Mouse (Mus musculus): ENCODE measurements at regions not wholly inside any gene's neighbourhood (a gene's known extent, or its start where the extent isn't known, plus 50 kb on each side); places are given as distances from the start of the nearest gene placed in this dataset.

DNA sequence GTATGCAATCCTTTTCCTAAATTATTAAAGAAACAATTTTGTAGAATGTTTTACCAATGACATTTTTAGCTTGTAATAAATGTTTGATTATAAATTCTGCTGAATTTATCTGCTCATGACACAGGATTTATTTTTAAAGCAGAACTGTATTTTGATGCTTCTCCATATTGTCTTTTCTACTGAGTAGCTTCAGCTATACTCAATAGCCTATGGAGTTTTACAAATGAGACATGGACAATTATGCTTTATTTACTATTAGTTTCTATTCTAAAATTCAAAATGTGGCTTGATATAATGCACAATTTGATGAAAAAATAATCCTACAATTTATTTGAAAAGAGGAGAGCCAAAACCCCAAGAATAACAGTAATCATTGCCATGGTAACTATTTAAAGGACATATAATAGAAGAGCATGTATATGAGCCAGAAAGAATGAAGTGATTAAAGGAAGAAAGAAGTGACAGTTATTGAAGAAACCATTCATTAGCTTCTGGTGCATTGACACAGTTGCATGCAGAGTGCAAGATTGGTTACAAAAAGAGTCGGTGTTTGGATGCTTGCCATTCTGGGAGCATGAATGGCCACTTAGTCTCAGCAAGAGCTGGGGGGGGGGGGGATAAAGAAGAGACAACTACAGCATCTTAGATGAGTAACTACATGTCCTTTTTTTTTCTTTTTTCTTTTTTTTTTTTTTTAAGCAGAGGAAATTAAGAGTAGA lies 250.8 kb upstream of the Cadm2 start:
- in situ Hi-C loops (cut with MboI; ENCODE audit: low pct_ligation_motif_present, low pct_unique_long_range_greater_than_20kb, low sequenced_read_pairs): no loop called here
- Histone ChIP-seq H3K36me3 (replicated peaks in 1 of 2; ENCODE audit: control insufficient read depth in 1 of 2, insufficient read depth in 1 of 2, low read length in 1 of 2) (no peaks in the 10 kb centered on the region), H3K9ac (ENCODE audit: insufficient read depth, low read depth) (no peak overlapping the region), H3K4me3 (replicated peaks in 1 of 3; ENCODE audit: low read depth in 2 of 3, low read length in 2 of 3, poor library complexity in 1 of 3) (no peak overlapping the region), H3K4me2 (ENCODE audit: insufficient read depth, low read depth, poor library complexity, severe bottlenecking) (no peak overlapping the region), H3K4me1 (ENCODE audit: control insufficient read depth in 1 of 2, insufficient read depth in 2 of 2) (no peaks in the 10 kb centered on the region), H3K27ac (ENCODE audit: insufficient read depth, low read depth) (no peak overlapping the region), H3K79me2 (replicated peaks; ENCODE audit: control insufficient read depth, extremely low read depth, insufficient read depth, poor library complexity, severe bottlenecking) (no peaks in the 10 kb centered on the region; the same call in 1 of the 2 replicates), H3K9me3 (replicated peaks; ENCODE audit: low read length) (peaks cover 32% of the 10 kb centered on the region), H3K27me3 (replicated peaks) (no peaks in the 10 kb centered on the region)
- TF ChIP-seq CHD1 (IDR thresholded peaks at IDR 0.05; ENCODE audit: low read depth, low read length) (no peak), MAFK (IDR thresholded peaks at IDR 0.05; ENCODE audit: insufficient replicate concordance, low read length) (no peak), TBP (conservative IDR thresholded peaks at IDR 0.05; ENCODE audit: low read depth, low read length) (no peak), ZKSCAN1 (IDR thresholded peaks at IDR 0.05; ENCODE audit: borderline replicate concordance, low read depth, low read length) (no peak), HCFC1 (IDR thresholded peaks at IDR 0.05; ENCODE audit: low read depth, low read length) (no peak), ZC3H11A (IDR thresholded peaks at IDR 0.05; ENCODE audit: low read depth, low read length) (no peak), EP300 (IDR thresholded peaks at IDR 0.05; ENCODE audit: low read length) (no peak), SMC3 (IDR thresholded peaks at IDR 0.05; ENCODE audit: low read depth, low read length) (no peak), GABPA (IDR thresholded peaks at IDR 0.05; ENCODE audit: insufficient replicate concordance, low read depth, low read length) (no peak)
- dilution Hi-C loops (cut with MboI; ENCODE audit: extremely low pct_ligation_motif_present, extremely low pct_unique_long_range_greater_than_20kb, low sequenced_read_pairs): no loop called here
- no peak for DNase-seq (ENCODE audit: extremely low read depth)

DNA sequence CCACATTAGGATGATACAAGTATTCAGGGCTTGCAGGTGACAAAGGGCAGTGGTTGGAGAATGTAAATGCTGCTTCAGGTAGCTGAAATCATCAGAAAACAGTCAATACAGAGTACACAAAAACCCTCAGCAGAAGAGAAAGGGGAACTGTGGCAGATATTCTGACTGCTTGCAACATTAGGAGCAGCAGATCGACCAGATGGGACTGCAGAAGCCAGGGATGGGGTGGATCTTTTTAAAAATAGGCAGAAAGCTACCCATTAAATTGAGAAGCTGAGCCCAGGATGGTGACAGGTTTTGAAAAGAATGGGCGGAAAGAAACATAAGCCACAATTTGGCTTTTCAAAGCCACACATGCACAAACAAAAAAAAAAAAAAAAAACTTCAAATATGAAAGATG lies 229.5 kb upstream of the Cadm2 start:
- no peak overlapping the region for H3K27ac ChIP-seq (ENCODE audit: insufficient read depth, low read depth)
- TF ChIP-seq ZKSCAN1 (IDR thresholded peaks at IDR 0.05; ENCODE audit: borderline replicate concordance, low read depth, low read length) (no peak), E2F4 (IDR thresholded peaks at IDR 0.05; ENCODE audit: insufficient replicate concordance, low read depth, low read length) (no peak), RCOR1 (conservative IDR thresholded peaks at IDR 0.05; ENCODE audit: low read depth, low read length) (no peak), EP300 (IDR thresholded peaks at IDR 0.05; ENCODE audit: low read length) (no peak), POLR2A (IDR thresholded peaks at IDR 0.05; ENCODE audit: low read depth, low read length) (no peak), MAZ (IDR thresholded peaks at IDR 0.05; ENCODE audit: low read depth, low read length) (no peak)
- H3K27me3 ChIP-seq (replicated peaks): no peaks in the 10 kb centered on the region
- H3K79me2 ChIP-seq (replicated peaks; ENCODE audit: control insufficient read depth, extremely low read depth, insufficient read depth, poor library complexity, severe bottlenecking): no peaks in the 10 kb centered on the region
- peaks cover 19% of the 10 kb centered on the region for H3K9me3 ChIP-seq (replicated peaks; ENCODE audit: low read length)
- H3K4me2 ChIP-seq (ENCODE audit: insufficient read depth, low read depth, poor library complexity, severe bottlenecking): no peak overlapping the region
- no peak overlapping the region for H3K4me3 ChIP-seq (replicated peaks in 1 of 3; ENCODE audit: low read depth in 2 of 3, low read length in 2 of 3, poor library complexity in 1 of 3)
- H3K36me3 ChIP-seq (replicated peaks in 1 of 2; ENCODE audit: control insufficient read depth in 1 of 2, insufficient read depth in 1 of 2, low read length in 1 of 2): no peaks in the 10 kb centered on the region
- H3K9ac ChIP-seq (ENCODE audit: insufficient read depth, low read depth): no peak overlapping the region
- H3K4me1 ChIP-seq (ENCODE audit: control insufficient read depth in 1 of 2, insufficient read depth in 2 of 2): no peaks in the 10 kb centered on the region
- in situ Hi-C loops (cut with MboI; ENCODE audit: low pct_ligation_motif_present, low pct_unique_long_range_greater_than_20kb, low sequenced_read_pairs): no loop called here
- DNase-seq (ENCODE audit: extremely low read depth): no peak
- dilution Hi-C loops (cut with MboI; ENCODE audit: extremely low pct_ligation_motif_present, extremely low pct_unique_long_range_greater_than_20kb, low sequenced_read_pairs): no loop called here

- H3K4me1 ChIP-seq (ENCODE audit: control insufficient read depth in 1 of 2, insufficient read depth in 2 of 2): no peaks in the 10 kb centered on the region
- H3K9ac ChIP-seq (ENCODE audit: insufficient read depth, low read depth): no peak overlapping the region
- no peak overlapping the region for H3K4me3 ChIP-seq (replicated peaks in 1 of 3; ENCODE audit: low read depth in 2 of 3, low read length in 2 of 3, poor library complexity in 1 of 3)
- TF ChIP-seq USF2 (conservative IDR thresholded peaks at IDR 0.05; ENCODE audit: low read depth, low read length): no peak
- TF ChIP-seq E2F4 (IDR thresholded peaks at IDR 0.05; ENCODE audit: insufficient replicate concordance, low read depth, low read length): no peak
- TF ChIP-seq SIN3A (IDR thresholded peaks at IDR 0.05; ENCODE audit: low read length): no peak
- TF ChIP-seq BHLHE40 (IDR thresholded peaks at IDR 0.05; ENCODE audit: low read depth, low read length): no peak
- no peak for TF ChIP-seq JUN (IDR thresholded peaks at IDR 0.05; ENCODE audit: insufficient read depth, low read depth, low read length)
- no peak for TF ChIP-seq CHD1 (IDR thresholded peaks at IDR 0.05; ENCODE audit: low read depth, low read length)
- TF ChIP-seq MYC (IDR thresholded peaks at IDR 0.05; ENCODE audit: low read depth, low read length): no peak
- TF ChIP-seq NRF1 (IDR thresholded peaks at IDR 0.05; ENCODE audit: low read depth, low read length): no peak
- TF ChIP-seq RCOR1 (conservative IDR thresholded peaks at IDR 0.05; ENCODE audit: low read depth, low read length): no peak
- no peak for TF ChIP-seq POLR2AphosphoS2 (IDR thresholded peaks at IDR 0.05; ENCODE audit: low read depth, low read length)
- no peak for TF ChIP-seq HCFC1 (IDR thresholded peaks at IDR 0.05; ENCODE audit: low read depth, low read length)
- no peak for TF ChIP-seq NELFE (IDR thresholded peaks at IDR 0.05; ENCODE audit: low read depth, low read length)
- no peak for TF ChIP-seq MXI1 (IDR thresholded peaks at IDR 0.05; ENCODE audit: low read depth, low read length)
- TF ChIP-seq TBP (conservative IDR thresholded peaks at IDR 0.05; ENCODE audit: low read depth, low read length): no peak
- TF ChIP-seq ZC3H11A (IDR thresholded peaks at IDR 0.05; ENCODE audit: low read depth, low read length): no peak
- TF ChIP-seq ETS1 (conservative IDR thresholded peaks at IDR 0.05; ENCODE audit: low read depth, low read length): no peak
- no peak for TF ChIP-seq POLR2A (IDR thresholded peaks at IDR 0.05; ENCODE audit: low read depth, low read length)
- TF ChIP-seq RAD21 (IDR thresholded peaks at IDR 0.05; ENCODE audit: low read depth, low read length): no peak
- H3K79me2 ChIP-seq (replicated peaks; ENCODE audit: control insufficient read depth, extremely low read depth, insufficient read depth, poor library complexity, severe bottlenecking): no peaks in the 10 kb centered on the region
- peaks cover 35% of the 10 kb centered on the region for H3K9me3 ChIP-seq (replicated peaks; ENCODE audit: low read length)
- dilution Hi-C loops (cut with MboI; ENCODE audit: extremely low pct_ligation_motif_present, extremely low pct_unique_long_range_greater_than_20kb, low sequenced_read_pairs): no loop called here
- DNase-seq (ENCODE audit: extremely low read depth): no peak
- H3K4me2 ChIP-seq (ENCODE audit: insufficient read depth, low read depth, poor library complexity, severe bottlenecking): no peak overlapping the region
- no peak overlapping the region for H3K27ac ChIP-seq (ENCODE audit: insufficient read depth, low read depth)
- H3K27me3 ChIP-seq (replicated peaks): no peaks in the 10 kb centered on the region
- no peaks in the 10 kb centered on the region for H3K36me3 ChIP-seq (replicated peaks in 1 of 2; ENCODE audit: control insufficient read depth in 1 of 2, insufficient read depth in 1 of 2, low read length in 1 of 2)
- in situ Hi-C loops (cut with MboI; ENCODE audit: low pct_ligation_motif_present, low pct_unique_long_range_greater_than_20kb, low sequenced_read_pairs): no loop called here
These were observed 223.8 kb upstream of the Cadm2 start for GRCm38 (mm10) chr16:67844481-67844880.
